Mouse (Mus musculus) liver (tissue): ENCODE data around the gene Tmx1.
A peak's percentile ranks its signal among the peaks of the same experiment; 100 is the strongest.

Experiments
- DNase-seq: peaks from one replicate; pipeline ENCODE4 v3.0.0-alpha.2; 2020; ENCODE audit warnings: mixed read lengths

The Tmx1 gene

DNA sequence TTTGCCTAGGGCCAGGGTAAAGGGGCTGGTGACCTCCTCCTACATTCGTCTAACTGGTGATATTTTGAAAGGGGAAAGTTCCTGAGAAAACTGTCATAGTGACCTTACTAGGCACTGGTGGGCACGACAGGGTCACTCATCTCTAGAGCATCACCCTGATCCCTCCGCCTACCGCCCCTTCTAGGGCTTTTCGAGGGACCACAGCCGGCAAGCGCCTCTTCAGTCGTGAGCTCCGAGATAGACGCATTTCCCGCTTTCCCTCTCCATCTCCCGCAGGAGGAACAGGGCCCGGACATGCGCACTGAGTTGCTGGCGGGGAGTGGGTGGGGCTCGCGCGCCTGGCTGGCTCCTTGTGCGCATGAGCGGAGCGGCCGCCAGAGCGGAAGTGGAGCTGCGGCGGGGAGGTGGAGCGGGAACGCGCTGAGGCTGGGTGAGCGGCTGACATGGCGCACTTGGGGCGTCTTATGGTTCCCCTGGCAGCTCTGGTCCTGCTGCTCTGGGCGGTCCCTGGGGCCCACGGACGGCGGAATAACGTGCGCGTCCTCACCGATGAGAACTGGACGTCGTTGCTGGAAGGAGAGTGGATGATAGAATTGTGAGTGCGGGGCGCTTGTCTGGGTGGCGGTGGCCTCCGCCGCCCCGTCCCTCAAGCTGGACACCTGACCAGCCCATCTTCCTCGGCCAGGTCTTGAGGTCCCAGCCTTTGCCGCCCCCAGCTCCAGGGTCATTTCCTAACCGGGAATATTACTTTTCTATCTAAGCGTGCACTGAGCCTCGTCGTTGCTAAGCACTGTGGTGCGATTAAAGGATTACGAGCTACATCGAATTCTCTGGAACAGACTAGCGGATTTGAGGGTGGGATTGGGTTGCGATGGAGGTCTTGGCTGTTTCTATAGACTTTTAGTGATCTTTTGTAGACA, at the start of gene Tmx1:
Gene Tmx1 (plus strand): TSS at position 370 of the 920 bp plus-strand sequence.
- peak; percentile 98 for DNase-seq

- DNase-seq = no peak
Observed at GRCm38 (mm10) chr12:70404327-70404726, 48.6 kb upstream of the Tmx1 start.

DNA sequence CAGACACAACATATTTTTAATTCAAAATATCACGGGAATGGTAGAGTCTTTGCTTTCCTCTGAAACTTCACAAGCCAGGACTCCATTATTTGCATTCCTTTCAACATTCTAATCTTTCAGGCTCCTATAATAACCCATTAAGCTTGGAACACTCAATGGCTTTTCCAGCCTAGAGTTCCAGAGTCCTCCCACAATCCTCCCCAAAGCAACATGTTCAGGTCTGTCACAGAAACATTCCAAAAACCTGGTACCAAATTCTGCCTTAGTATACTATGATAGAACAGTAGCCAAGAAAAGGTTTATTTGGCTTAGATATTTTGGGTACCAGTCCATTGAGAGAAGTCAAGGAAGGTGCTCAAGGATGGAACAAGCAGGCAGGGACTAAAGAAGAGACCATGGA, 44.5 kb upstream of the Tmx1 start:
- no peak for DNase-seq

DNA sequence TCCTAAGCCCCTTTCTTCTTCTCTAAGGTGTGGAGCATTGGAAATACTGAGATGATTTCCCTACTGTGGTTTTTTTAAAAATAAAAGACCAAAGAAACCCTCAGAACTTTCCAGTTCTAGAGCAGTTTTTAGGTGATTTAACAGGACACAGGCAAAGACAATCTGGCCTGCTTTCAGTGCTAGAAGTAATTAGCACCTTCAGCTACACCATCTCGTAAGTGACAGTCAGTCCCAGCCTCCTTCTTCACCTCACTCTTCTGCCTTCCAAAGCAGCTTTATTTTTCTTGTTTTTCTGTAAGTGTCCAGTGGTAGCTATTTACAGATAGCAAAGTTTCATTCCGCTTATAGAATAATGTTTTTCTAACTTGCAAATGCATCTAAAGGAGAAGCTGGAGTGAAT, 43.3 kb upstream of the Tmx1 start:
- no peak for DNase-seq

GRCm38 (mm10) chr12:70420216-70420615, 32.7 kb upstream of the Tmx1 start:
- DNase-seq = no peak

DNA sequence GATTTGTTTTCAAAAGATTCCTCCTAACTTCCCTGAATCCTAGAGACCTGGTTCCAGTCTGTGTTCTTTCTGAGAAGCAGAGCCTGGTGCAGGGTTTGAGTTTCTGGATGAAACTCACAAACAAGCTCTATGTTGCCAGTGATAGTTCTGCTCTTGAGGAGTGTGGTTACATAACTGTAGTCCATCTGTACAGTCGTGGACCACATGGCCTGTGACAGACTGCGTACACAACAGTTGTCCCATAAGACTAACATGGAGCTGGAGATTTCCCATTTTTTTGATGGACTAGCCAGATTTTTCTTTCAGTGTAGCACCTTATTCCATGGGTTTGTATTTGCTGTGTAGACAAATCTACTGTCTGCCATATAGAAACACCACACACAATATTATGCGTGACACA, 31.9 kb upstream of the Tmx1 start:
- DNase-seq = no peak

GRCm38 (mm10) chr12:70422322-70423118, 30.4 kb upstream of the Tmx1 start:
- no peak for DNase-seq

DNA sequence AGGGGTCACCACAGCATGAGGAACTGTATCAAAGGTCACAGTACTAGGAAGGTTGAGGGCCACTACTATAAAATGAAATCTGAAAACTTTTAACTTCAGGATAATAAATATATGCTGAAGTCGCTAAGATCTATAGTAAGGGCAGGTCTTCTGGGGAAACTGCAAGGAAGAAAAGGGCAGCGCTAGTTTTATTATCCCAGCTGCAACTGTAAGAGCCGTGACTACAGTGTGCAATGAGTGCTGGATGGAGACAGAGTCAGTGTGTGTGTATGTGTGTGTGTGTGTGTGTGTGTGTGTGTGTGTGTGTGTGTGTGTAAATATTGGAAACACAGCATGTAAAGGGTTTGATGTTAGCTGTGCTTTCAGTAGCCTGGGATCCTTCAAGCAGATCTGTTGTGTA, 25.0 kb upstream of the Tmx1 start:
- no peak for DNase-seq

- no peak for DNase-seq
Observed at GRCm38 (mm10) chr12:70429637-70430036, 23.3 kb upstream of the Tmx1 start.

GRCm38 (mm10) chr12:70430307-70430950, 22.5 kb upstream of the Tmx1 start:
- peak; percentile 57 for DNase-seq

- DNase-seq = no peak
Observed at GRCm38 (mm10) chr12:70431428-70431827, 21.5 kb upstream of the Tmx1 start.

DNA sequence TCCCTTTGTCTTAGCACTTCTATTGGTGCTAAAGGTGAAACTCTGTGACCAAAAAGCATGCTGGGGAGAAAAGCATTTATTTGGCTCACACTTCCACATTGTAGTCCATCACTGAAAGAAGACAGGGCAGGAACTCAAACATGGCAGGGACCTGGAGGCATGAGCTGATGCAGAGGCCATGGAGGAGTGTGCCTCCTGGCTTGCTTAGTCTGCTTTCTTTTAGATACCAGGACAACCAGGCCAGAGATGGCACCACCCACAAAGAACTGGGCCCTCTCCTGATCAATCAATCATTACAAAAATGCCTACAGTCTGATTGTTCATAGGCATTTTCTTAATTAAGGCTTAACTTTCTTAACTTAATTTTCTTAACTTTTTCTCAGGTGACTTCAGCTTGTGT, 2.9 kb upstream of the Tmx1 start:
- DNase-seq = peak; percentile 66

- DNase-seq = peak; percentile 58
Observed at GRCm38 (mm10) chr12:70451533-70451932, 1.4 kb upstream of the Tmx1 start.

DNA sequence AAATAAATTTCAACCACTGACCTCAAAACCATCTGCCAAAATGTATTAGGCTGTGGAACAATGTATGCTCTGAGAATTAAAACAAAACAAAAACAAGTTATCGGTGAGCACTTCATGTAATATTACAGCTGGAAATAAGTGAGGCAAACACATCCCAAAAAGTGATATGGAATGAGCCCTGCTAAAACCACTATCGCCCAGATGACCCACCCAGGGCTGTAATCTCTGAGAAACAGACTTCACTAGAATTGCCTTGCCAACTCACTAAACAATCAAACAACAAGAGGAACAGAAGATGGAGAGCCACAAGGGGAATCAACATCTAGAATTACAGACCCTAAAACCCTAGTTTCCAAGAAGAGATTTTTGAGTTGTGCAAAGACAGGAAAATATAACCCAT, 752 bp upstream of the Tmx1 start:
- DNase-seq = peak; percentile 80

GRCm38 (mm10) chr12:70455226-70455625, 2.3 kb downstream of the Tmx1 start:
- DNase-seq = no peak

GRCm38 (mm10) chr12:70459546-70459945, 6.7 kb downstream of the Tmx1 start:
- DNase-seq = no peak

- DNase-seq = no peak
Observed at GRCm38 (mm10) chr12:70464016-70464415, 11.1 kb downstream of the Tmx1 start.

- no peak for DNase-seq
Observed at GRCm38 (mm10) chr12:70475336-70475735, 22.4 kb downstream of the Tmx1 start.

GRCm38 (mm10) chr12:70476884-70477576, 24.1 kb downstream of the Tmx1 start:
- no peak for DNase-seq

GRCm38 (mm10) chr12:70477593-70478287, 24.8 kb downstream of the Tmx1 start:
- peak; percentile 44 for DNase-seq

- DNase-seq = no peak
Observed at GRCm38 (mm10) chr12:70485956-70486355, 33.1 kb downstream of the Tmx1 start.
